Mouse (Mus musculus) kidney, embryonic 15.5 days (tissue): ENCODE results near the gene Naa30. TPM values are rescaled to one million over a fixed set of nuclear protein-coding genes. Genes with fewer than 3 reads are reported as not detected.

ENCODE experiments used
- ATAC-seq: fragments of 200-750 bp; cut with Nextera tagmentation; replicated peaks from 2 replicates; pipeline ENCODE4 v1.8.0; 2017; ENCODE audit warnings: moderate TSS enrichment; ENCODE audit not compliant: low FRiP score
- H3K27ac ChIP-seq: fragments of 300-500 bp; sonication (generic); 2 replicates; pipeline ENCODE4 v1.5.1; 2015; ENCODE audit warnings: mild to moderate bottlenecking, inconsistent platforms
- H3K27me3 ChIP-seq: fragments of 300-500 bp; sonication (generic); 2 replicates; pipeline ENCODE4 v1.6.1; 2015; ENCODE audit warnings: inconsistent platforms
- H3K36me3 ChIP-seq: fragments of 300-500 bp; sonication (generic); 2 replicates; pipeline ENCODE4 v1.6.1; 2015; ENCODE audit warnings: inconsistent platforms
- H3K4me1 ChIP-seq: fragments of 300-500 bp; sonication (generic); 2 replicates; pipeline ENCODE4 v1.6.1; 2015; ENCODE audit warnings: inconsistent platforms
- H3K4me2 ChIP-seq: fragments of 300-500 bp; sonication (generic); 2 replicates; pipeline ENCODE4 v1.6.1; 2015; ENCODE audit warnings: moderate library complexity, mild to moderate bottlenecking, inconsistent platforms
- H3K4me3 ChIP-seq: fragments of 300-500 bp; sonication (generic); replicated peaks from 2 replicates; pipeline ENCODE4 v1.5.1; 2015; ENCODE audit warnings: mild to moderate bottlenecking, inconsistent platforms
- H3K9ac ChIP-seq: fragments of 300-500 bp; sonication (generic); 2 replicates; pipeline ENCODE4 v1.6.1; 2015; ENCODE audit warnings: mild to moderate bottlenecking, inconsistent platforms
- H3K9me3 ChIP-seq: fragments of 300-500 bp; sonication (generic); replicated peaks from 2 replicates; pipeline ENCODE4 v1.6.1; 2016; ENCODE audit warnings: inconsistent platforms
- WGBS: fragments of 180-500 bp; shearing (Covaris S2); methylation state at CpG from one replicate; pipeline ENCODE4 v1.1.7; 2015; ENCODE audit warnings: mixed read lengths; 5-methylcytosine and 5-hydroxymethylcytosine counted together
- polyA plus RNA-seq: library from polyadenylated mRNA; unstranded; fragments of >200 nt; fragmentation: Nextera tagmentation; extraction: Ambion mirVana; gene quantifications from 2 replicates; pipeline ENCODE4 v1.2.1, GENCODE M21; 2015

Gene Naa30
- polyA plus RNA-seq = 9.8 and 10.1 TPM in 2 replicates

GRCm38 (mm10) chr14:49171867-49172581, at the start of gene Naa30:
Gene Naa30 (plus strand): TSS chr14:49172226.
- peak; percentile 95 for ATAC-seq
- peak within 1 kb of the TSS; percentile 86 for H3K9ac ChIP-seq
- peak within 1 kb of the TSS; percentile 85 for H3K27ac ChIP-seq
- no peaks in the 10 kb centered on the region for H3K9me3 ChIP-seq
- H3K4me2 ChIP-seq = peak within 1 kb of the TSS; percentile 75
- under 1% methylated on average over 46 of the region's 86 CpGs for WGBS
- peak within 1 kb of the TSS; percentile 82 for H3K4me3 ChIP-seq
- no peaks in the 10 kb centered on the region for H3K36me3 ChIP-seq
- peaks cover 23% of the 10 kb centered on the region for H3K4me1 ChIP-seq
- H3K27me3 ChIP-seq = no peaks in the 10 kb centered on the region

GRCm38 (mm10) chr14:49127162-49127779, 44.8 kb upstream of the Naa30 start:
- Histone ChIP-seq H3K36me3 (no peaks in the 10 kb centered on the region), H3K4me1 (no peaks in the 10 kb centered on the region), H3K27me3 (no peaks in the 10 kb centered on the region), H3K4me3 (no peak overlapping the region), H3K27ac (no peak overlapping the region), H3K9ac (no peak overlapping the region), H3K9me3 (no peaks in the 10 kb centered on the region), H3K4me2 (no peak overlapping the region)
- 80% methylated on average over 23 of the region's 23 CpGs for WGBS
- no peak for ATAC-seq

- H3K36me3 ChIP-seq = no peaks in the 10 kb centered on the region
Measured at GRCm38 (mm10) chr14:49128544-49129263, 43.3 kb upstream of the Naa30 start.

GRCm38 (mm10) chr14:49132391-49132790, 39.6 kb upstream of the Naa30 start:
- Histone ChIP-seq H3K27me3 (no peaks in the 10 kb centered on the region), H3K27ac (no peak overlapping the region), H3K9me3 (no peaks in the 10 kb centered on the region), H3K4me1 (no peaks in the 10 kb centered on the region), H3K4me3 (no peak overlapping the region), H3K4me2 (no peak overlapping the region), H3K9ac (no peak overlapping the region), H3K36me3 (no peaks in the 10 kb centered on the region)
- no peak for ATAC-seq
- 90% methylated on average over 3 of the region's 3 CpGs for WGBS

More at GRCm38 (mm10) chr14:49128544-49129263, 43.3 kb upstream of the Naa30 start:
- H3K27ac ChIP-seq = no peak overlapping the region
- ATAC-seq = no peak
- no peaks in the 10 kb centered on the region for H3K9me3 ChIP-seq
- no peak overlapping the region for H3K9ac ChIP-seq
- H3K4me3 ChIP-seq = no peak overlapping the region
- H3K4me1 ChIP-seq = no peaks in the 10 kb centered on the region
- 68% methylated on average over 10 of the region's 10 CpGs for WGBS
- no peaks in the 10 kb centered on the region for H3K27me3 ChIP-seq
- H3K4me2 ChIP-seq = no peak overlapping the region

- WGBS = 74% methylated on average over 1 of the region's 1 CpGs
- Histone ChIP-seq H3K4me3 (no peak overlapping the region), H3K9me3 (no peaks in the 10 kb centered on the region), H3K36me3 (no peaks in the 10 kb centered on the region), H3K4me1 (no peaks in the 10 kb centered on the region), H3K27ac (no peak overlapping the region), H3K9ac (no peak overlapping the region), H3K27me3 (no peaks in the 10 kb centered on the region), H3K4me2 (no peak overlapping the region)
- ATAC-seq = no peak
Measured at GRCm38 (mm10) chr14:49138171-49138570, 33.9 kb upstream of the Naa30 start.

- no peaks in the 10 kb centered on the region for H3K4me1 ChIP-seq
- H3K9ac ChIP-seq = no peak overlapping the region
- no peak overlapping the region for H3K4me3 ChIP-seq
- no peaks in the 10 kb centered on the region for H3K27me3 ChIP-seq
- no peak for ATAC-seq
- no peaks in the 10 kb centered on the region for H3K9me3 ChIP-seq
- H3K4me2 ChIP-seq = no peak overlapping the region
- no peak overlapping the region for H3K27ac ChIP-seq
- no peaks in the 10 kb centered on the region for H3K36me3 ChIP-seq
- WGBS = 93% methylated on average over 7 of the region's 7 CpGs
Measured at GRCm38 (mm10) chr14:49140756-49141155, 31.3 kb upstream of the Naa30 start.

- no peaks in the 10 kb centered on the region for H3K27me3 ChIP-seq
- H3K9ac ChIP-seq = no peak overlapping the region
- 51% methylated on average over 7 of the region's 7 CpGs for WGBS
- no peak overlapping the region for H3K27ac ChIP-seq
- no peaks in the 10 kb centered on the region for H3K36me3 ChIP-seq
- no peaks in the 10 kb centered on the region for H3K4me1 ChIP-seq
- H3K9me3 ChIP-seq = no peaks in the 10 kb centered on the region
- H3K4me2 ChIP-seq = no peak overlapping the region
- no peak overlapping the region for H3K4me3 ChIP-seq
- ATAC-seq = no peak
Measured at GRCm38 (mm10) chr14:49153801-49154200, 18.2 kb upstream of the Naa30 start.

- H3K4me1 ChIP-seq = no peaks in the 10 kb centered on the region
- WGBS = 22% methylated on average over 5 of the region's 5 CpGs
- H3K9ac ChIP-seq = no peak overlapping the region
- no peaks in the 10 kb centered on the region for H3K9me3 ChIP-seq
- H3K27ac ChIP-seq = no peak overlapping the region
- ATAC-seq = no peak
- no peak overlapping the region for H3K4me3 ChIP-seq
- H3K36me3 ChIP-seq = no peaks in the 10 kb centered on the region
- H3K27me3 ChIP-seq = no peaks in the 10 kb centered on the region
- no peak overlapping the region for H3K4me2 ChIP-seq
Measured at GRCm38 (mm10) chr14:49155572-49155971, 16.5 kb upstream of the Naa30 start.

GRCm38 (mm10) chr14:49158143-49158925, 13.7 kb upstream of the Naa30 start:
- no peaks in the 10 kb centered on the region for H3K4me1 ChIP-seq
- H3K4me2 ChIP-seq = no peak overlapping the region
- 80% methylated on average over 16 of the region's 16 CpGs for WGBS
- H3K9me3 ChIP-seq = no peaks in the 10 kb centered on the region
- no peaks in the 10 kb centered on the region for H3K36me3 ChIP-seq
- no peak overlapping the region for H3K27ac ChIP-seq
- H3K9ac ChIP-seq = no peak overlapping the region
- ATAC-seq = no peak
- no peaks in the 10 kb centered on the region for H3K27me3 ChIP-seq
- H3K4me3 ChIP-seq = no peak overlapping the region

- ATAC-seq = peak; percentile 41
- 29% methylated on average over 8 of the region's 8 CpGs for WGBS
- Histone ChIP-seq H3K27ac (peak overlapping the region; percentile 85; the same call in 1 of the 2 replicates), H3K9me3 (no peaks in the 10 kb centered on the region), H3K4me1 (peaks cover 23% of the 10 kb centered on the region), H3K4me2 (peak overlapping the region; percentile 75), H3K36me3 (no peaks in the 10 kb centered on the region), H3K9ac (peak overlapping the region; percentile 86; the same call in 1 of the 2 replicates), H3K27me3 (no peaks in the 10 kb centered on the region), H3K4me3 (peak overlapping the region; percentile 82)
Measured at GRCm38 (mm10) chr14:49171286-49171685, 740 bp upstream of the Naa30 start.

GRCm38 (mm10) chr14:49172582-49172988, 559 bp downstream of the Naa30 start:
- H3K9ac ChIP-seq = peak overlapping the region; percentile 86
- under 1% methylated on average over 46 of the region's 46 CpGs for WGBS
- peak overlapping the region; percentile 82 for H3K4me3 ChIP-seq
- no peaks in the 10 kb centered on the region for H3K36me3 ChIP-seq
- peak; percentile 85 for ATAC-seq
- no peaks in the 10 kb centered on the region for H3K9me3 ChIP-seq
- no peaks in the 10 kb centered on the region for H3K27me3 ChIP-seq
- H3K4me2 ChIP-seq = peak overlapping the region; percentile 75
- peak overlapping the region; percentile 85 for H3K27ac ChIP-seq
- peaks cover 23% of the 10 kb centered on the region for H3K4me1 ChIP-seq
